Mouse (Mus musculus) intestine, postnatal 0 days (tissue): Measurements from ENCODE around the gene Arl4c. TPM values are rescaled to one million over a fixed set of nuclear protein-coding genes. Genes with fewer than 3 reads are reported as not detected.

Source experiments
- ATAC-seq: fragments of 200-750 bp; cut with Nextera tagmentation; 2 replicates; pipeline ENCODE4 v1.8.0; 2017; ENCODE audit warnings: mild to moderate bottlenecking, moderate TSS enrichment, moderate library complexity
- H3K27ac ChIP-seq: fragments of 300-500 bp; sonication (generic); 2 replicates; pipeline ENCODE4 v1.5.1; 2014; ENCODE audit warnings: mild to moderate bottlenecking, low read depth, low read length, moderate library complexity
- H3K27me3 ChIP-seq: fragments of 300-500 bp; sonication (generic); replicated peaks from 2 replicates; pipeline ENCODE4 v1.6.1; 2014; ENCODE audit warnings: low read length, mixed read lengths; ENCODE audit not compliant: control insufficient read depth, insufficient read depth
- H3K36me3 ChIP-seq: fragments of 300-500 bp; sonication (generic); 2 replicates; pipeline ENCODE4 v1.6.1; 2014; ENCODE audit warnings: mild to moderate bottlenecking, moderate library complexity; ENCODE audit not compliant: control insufficient read depth, insufficient read depth
- H3K4me1 ChIP-seq: fragments of 300-500 bp; sonication (generic); replicated peaks from 2 replicates; pipeline ENCODE4 v1.6.1; 2014; ENCODE audit warnings: antibody characterized with exemption, low read length, mixed read lengths; ENCODE audit not compliant: control insufficient read depth, insufficient read depth
- H3K4me2 ChIP-seq: fragments of 300-500 bp; sonication (generic); replicated peaks from 2 replicates; pipeline ENCODE4 v1.6.1; 2014; ENCODE audit warnings: low read depth, mild to moderate bottlenecking, moderate library complexity
- H3K4me3 ChIP-seq: fragments of 300-500 bp; sonication (generic); 2 replicates; pipeline ENCODE4 v1.5.1; 2014; ENCODE audit warnings: low read depth, low read length
- H3K9ac ChIP-seq: fragments of 300-500 bp; sonication (generic); 2 replicates; pipeline ENCODE4 v1.6.1; 2014; ENCODE audit warnings: mild to moderate bottlenecking, low read depth, low read length
- H3K9me3 ChIP-seq: fragments of 300-500 bp; sonication (generic); 2 replicates; pipeline ENCODE4 v1.6.1; 2016; ENCODE audit warnings: mixed run types; ENCODE audit not compliant: control insufficient read depth
- CTCF ChIP-seq: sonication (generic); IDR thresholded peaks from 2 replicates; pipeline ENCODE4 v1.5.1; 2016; ENCODE audit warnings: low read depth, mild to moderate bottlenecking, control low read depth, antibody characterized with exemption, moderate library complexity
- WGBS: fragments of 180-500 bp; shearing (Covaris S2); extraction: QIAGEN DNeasy Blood & Tissue Kit; methylation state at CpG from one replicate; pipeline ENCODE4 v1.1.7; 2014; 5-methylcytosine and 5-hydroxymethylcytosine counted together
- polyA plus RNA-seq: library from polyadenylated mRNA; unstranded; fragments of >200 nt; fragmentation: Nextera tagmentation; extraction: Ambion mirVana; gene quantifications from 2 replicates; pipeline ENCODE4 v1.2.1, GENCODE M21; 2015

The Arl4c gene
- polyA plus RNA-seq, 1 experiment from 2014 or later, result 2.6 TPM

DNA sequence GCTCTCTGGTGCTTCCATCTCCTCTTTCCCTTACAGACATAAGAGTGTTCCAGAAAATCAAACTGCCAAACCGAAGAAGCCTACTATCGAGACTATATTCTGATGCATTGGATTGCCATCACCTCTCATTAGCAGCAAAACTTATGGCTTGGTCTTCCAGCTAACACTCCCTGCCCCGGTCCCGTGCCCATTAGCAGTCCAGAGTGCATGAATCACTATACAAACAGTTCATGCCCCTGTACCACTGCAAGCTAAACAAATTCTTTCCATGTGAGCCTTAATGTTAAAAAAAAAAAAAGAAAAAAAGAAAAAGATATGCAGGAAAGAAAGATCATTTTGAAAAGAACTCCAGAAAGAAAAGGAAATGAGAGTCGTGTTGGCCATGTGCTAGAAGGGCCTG, 39.3 kb downstream of the Arl4c start:
- H3K4me2 ChIP-seq, result no peak overlapping the region
- WGBS, result 49% methylated on average over 5 of the region's 5 CpGs

DNA sequence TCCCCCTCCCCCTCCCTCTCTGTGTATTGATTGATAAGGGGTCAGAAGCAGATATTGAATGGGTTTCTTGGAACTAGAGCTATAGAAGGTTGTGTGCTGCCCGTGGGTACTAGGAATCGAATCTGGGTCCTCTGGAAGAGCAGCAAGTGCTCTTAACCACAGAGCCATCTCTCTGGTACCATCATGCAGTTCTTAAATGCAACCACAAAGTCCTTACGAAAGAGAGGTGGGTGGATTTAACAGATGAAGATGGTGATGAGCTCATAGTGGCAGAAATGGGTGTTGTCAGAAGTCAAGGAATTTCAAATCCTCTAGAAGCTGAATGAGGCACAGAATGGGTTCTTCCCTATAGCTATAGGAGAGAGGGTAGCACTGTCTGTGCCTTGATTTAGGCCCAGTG, 40.8 kb downstream of the Arl4c start:
- 91% methylated on average over 3 of the region's 3 CpGs for WGBS

More for the DNA sequence above, 39.3 kb downstream of the Arl4c start:
- H3K4me3 ChIP-seq, result no peak overlapping the region
- no peak for TF ChIP-seq CTCF
- H3K27me3 ChIP-seq, result no peaks in the 10 kb centered on the region
- H3K36me3 ChIP-seq, result no peaks in the 10 kb centered on the region
- H3K9me3 ChIP-seq, result no peaks in the 10 kb centered on the region
- no peak overlapping the region for H3K27ac ChIP-seq
- H3K9ac ChIP-seq, result no peak overlapping the region
- no peak for ATAC-seq
- H3K4me1 ChIP-seq, result no peaks in the 10 kb centered on the region

DNA sequence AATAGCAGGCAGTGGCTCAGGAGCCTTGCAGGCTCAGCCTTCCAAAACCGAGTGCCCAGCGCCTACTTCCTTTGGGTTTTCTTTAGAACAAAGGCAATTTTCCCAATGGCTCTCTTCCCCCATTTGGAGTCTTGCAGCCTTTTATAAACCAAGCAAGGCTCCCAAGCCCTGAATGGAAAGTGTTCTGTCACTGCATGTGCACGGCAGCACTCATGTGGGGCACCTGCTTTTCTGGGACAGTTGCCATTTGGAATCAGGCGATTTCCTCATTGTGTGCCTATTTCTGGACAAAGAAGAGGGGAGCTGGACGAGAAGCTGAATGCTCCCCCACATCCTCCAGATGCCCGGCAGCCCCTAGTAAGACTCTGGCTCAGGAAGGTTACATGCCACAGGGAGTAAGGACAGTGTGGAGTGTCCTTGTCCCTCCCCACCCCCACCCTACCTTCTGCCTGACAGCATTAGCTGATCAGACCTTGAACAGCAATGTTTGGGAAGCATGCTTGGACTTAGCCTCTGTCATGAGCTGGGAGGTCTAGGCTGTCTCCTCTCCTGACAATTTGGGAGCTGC, 43.6 kb downstream of the Arl4c start:
- Histone ChIP-seq H3K36me3 (no peaks in the 10 kb centered on the region), H3K27ac (no peak overlapping the region), H3K27me3 (no peaks in the 10 kb centered on the region), H3K9ac (no peak overlapping the region), H3K9me3 (no peaks in the 10 kb centered on the region), H3K4me1 (0 out of 2 replicates have a peak, but pooled peaks cover 4% of the 10 kb centered on the region), H3K4me2 (no peak overlapping the region), H3K4me3 (no peak overlapping the region)
- TF ChIP-seq CTCF, result no peak
- 69% methylated on average over 6 of the region's 6 CpGs for WGBS
- no peak for ATAC-seq

More for the DNA sequence above, 40.8 kb downstream of the Arl4c start:
- no peaks in the 10 kb centered on the region for H3K27me3 ChIP-seq
- no peaks in the 10 kb centered on the region for H3K9me3 ChIP-seq
- H3K4me2 ChIP-seq, result no peak overlapping the region
- no peaks in the 10 kb centered on the region for H3K4me1 ChIP-seq
- TF ChIP-seq CTCF, result no peak
- H3K9ac ChIP-seq, result no peak overlapping the region
- no peaks in the 10 kb centered on the region for H3K36me3 ChIP-seq
- no peak for ATAC-seq
- no peak overlapping the region for H3K27ac ChIP-seq
- H3K4me3 ChIP-seq, result no peak overlapping the region

DNA sequence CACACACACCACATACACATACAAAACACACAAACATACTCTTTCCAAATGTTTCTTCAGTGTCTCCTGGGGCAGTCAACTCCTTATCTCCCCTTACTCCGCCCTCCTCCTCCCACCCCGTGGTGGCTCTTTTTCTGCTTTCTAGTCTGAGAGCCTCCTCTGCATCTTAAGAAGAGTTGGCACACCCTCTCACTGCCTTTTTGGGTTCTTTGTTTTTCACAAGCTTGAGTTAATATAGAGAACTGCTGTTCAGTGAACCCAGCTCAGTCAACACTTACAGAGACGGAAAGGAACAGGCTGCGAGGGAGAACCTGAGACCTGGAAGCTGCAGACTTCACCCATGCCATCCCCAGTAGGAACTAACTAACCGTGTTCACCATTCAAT, 45.9 kb downstream of the Arl4c start:
- Histone ChIP-seq H3K9me3 (no peaks in the 10 kb centered on the region), H3K27me3 (no peaks in the 10 kb centered on the region), H3K4me2 (no peak overlapping the region), H3K4me1 (0 out of 2 replicates have a peak, but pooled peaks cover 4% of the 10 kb centered on the region), H3K4me3 (no peak overlapping the region), H3K27ac (no peak overlapping the region), H3K36me3 (no peaks in the 10 kb centered on the region), H3K9ac (no peak overlapping the region)
- ATAC-seq, result no peak
- WGBS, result 72% methylated on average over 5 of the region's 5 CpGs
- no peak for TF ChIP-seq CTCF

DNA sequence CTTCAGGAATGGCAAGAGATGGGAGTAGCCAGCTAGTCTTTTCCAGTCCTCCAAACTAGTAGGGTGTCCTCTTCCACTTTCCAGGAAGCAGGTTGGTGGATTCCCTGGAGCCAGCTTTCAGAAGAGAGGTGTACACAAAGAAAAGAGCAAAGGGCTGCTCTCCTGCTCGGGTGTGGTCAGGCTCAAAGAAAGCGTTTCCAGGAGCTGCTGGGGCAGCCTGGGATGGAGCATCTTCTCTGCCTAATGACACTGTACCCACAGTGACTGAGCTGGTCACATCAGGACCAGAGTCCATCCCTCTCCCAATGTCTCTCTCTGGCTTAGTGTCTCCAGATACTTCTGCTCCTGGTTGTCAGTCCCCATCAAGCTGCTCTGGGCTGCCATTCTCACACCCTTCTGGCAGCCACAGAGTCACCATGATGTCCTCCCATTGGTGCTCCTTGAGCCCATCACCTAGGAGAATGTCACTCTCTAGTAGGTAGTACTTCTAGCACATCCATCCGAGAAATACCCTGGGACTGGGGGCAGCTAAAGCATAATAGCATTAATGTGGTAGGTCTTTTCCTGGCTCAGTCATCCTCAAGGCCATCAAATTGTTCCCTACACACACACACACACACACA, 46.4 kb downstream of the Arl4c start:
- 61% methylated on average over 3 of the region's 3 CpGs for WGBS
- Histone ChIP-seq H3K9ac (no peak overlapping the region), H3K4me1 (0 out of 2 replicates have a peak, but pooled peaks cover 4% of the 10 kb centered on the region), H3K27me3 (no peaks in the 10 kb centered on the region), H3K36me3 (no peaks in the 10 kb centered on the region), H3K27ac (no peak overlapping the region), H3K4me2 (no peak overlapping the region), H3K4me3 (no peak overlapping the region), H3K9me3 (no peaks in the 10 kb centered on the region)
- ATAC-seq, result no peak
- TF ChIP-seq CTCF, result no peak

DNA sequence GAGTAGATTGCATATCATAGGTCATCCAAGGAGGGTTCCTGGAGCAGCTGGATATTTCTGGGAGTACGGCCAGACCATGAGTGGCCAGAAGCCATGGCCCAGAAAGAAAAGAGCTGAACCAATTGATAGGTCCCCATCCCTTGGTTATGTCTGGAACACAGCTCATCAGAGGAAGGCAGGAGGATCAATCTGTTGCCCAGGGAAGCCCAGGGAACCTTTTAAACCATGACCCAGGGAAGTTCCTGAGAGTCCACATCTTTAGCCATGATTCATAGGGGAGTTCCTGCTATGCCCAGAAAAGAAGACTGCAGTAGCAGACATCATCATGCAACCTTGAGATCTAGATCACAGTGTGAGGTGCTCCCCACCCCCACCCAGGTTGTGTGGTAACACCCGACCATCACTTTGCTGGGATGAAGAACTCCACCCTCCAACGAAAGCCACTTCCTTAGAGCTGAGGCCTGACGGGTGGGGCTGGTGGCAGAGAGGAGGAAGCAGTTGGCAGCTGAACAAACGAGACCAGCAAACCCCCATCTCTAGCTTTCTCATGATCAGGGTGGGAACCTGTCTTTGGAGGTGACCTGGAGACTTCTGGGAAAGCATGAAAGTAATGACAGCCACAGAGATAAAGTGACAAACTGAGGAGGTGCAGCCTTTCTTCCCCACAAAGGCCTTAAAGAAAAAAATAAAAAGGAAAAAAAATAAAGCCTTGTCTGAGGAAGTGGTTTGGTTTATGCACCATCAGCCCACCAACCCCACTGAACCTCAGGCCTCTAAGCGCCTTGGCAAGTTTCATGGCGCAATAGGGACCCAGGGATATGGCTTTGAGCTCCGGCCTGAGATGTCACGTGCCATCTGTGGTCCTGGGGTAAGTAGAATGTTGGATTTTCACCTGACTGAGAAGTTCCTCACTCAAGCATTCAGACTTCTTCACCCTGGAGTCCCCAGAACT, 47.2 kb downstream of the Arl4c start:
- no peak for ATAC-seq
- Histone ChIP-seq H3K9me3 (no peaks in the 10 kb centered on the region), H3K4me2 (no peak overlapping the region), H3K36me3 (no peaks in the 10 kb centered on the region), H3K9ac (no peak overlapping the region), H3K4me1 (0 out of 2 replicates have a peak, but pooled peaks cover 4% of the 10 kb centered on the region), H3K27me3 (no peaks in the 10 kb centered on the region), H3K27ac (no peak overlapping the region), H3K4me3 (no peak overlapping the region)
- no peak for TF ChIP-seq CTCF
- whole genome bisulfite sequencing, result 57% methylated on average over 9 of the region's 9 CpGs
